Mouse (Mus musculus): ENCODE measurements around the gene Foxp4. TPM values are rescaled to one million over a fixed set of nuclear protein-coding genes. Genes with fewer than 3 reads are reported as not detected.

The Foxp4 gene
- total RNA-seq, 2 experiments from 2014 or later = 43.1 to 50.6 TPM

GRCm38 (mm10) chr17:47908079-47908478, 16.4 kb downstream of the Foxp4 start:
- intact Hi-C loops (cut with DNase I) = no loop called here
- DNase-seq (ENCODE audit: extremely low spot score in 1 of 2, low spot score in 2 of 2) = no peak
- no peak overlapping the region for H3K27ac ChIP-seq
- H3K4me3 ChIP-seq = no peak overlapping the region
- no peak for TF ChIP-seq CTCF (IDR thresholded peaks at IDR 0.05)

- Histone ChIP-seq H3K4me3 (no peak overlapping the region), H3K27ac (no peak overlapping the region)
- no peak for DNase-seq (ENCODE audit: extremely low spot score in 1 of 2, low spot score in 2 of 2)
- no peak for TF ChIP-seq CTCF (IDR thresholded peaks at IDR 0.05)
- intact Hi-C loops (cut with DNase I) = no loop called here
Measured at GRCm38 (mm10) chr17:47907366-47907920, 17.0 kb downstream of the Foxp4 start.

- no peak for DNase-seq (ENCODE audit: extremely low spot score in 1 of 2, low spot score in 2 of 2)
- Histone ChIP-seq H3K27ac (no peak overlapping the region), H3K4me3 (no peak overlapping the region)
- no peak for TF ChIP-seq CTCF (IDR thresholded peaks at IDR 0.05)
- intact Hi-C loops (cut with DNase I) = no loop called here
Measured at GRCm38 (mm10) chr17:47903846-47904680, 20.4 kb downstream of the Foxp4 start.

GRCm38 (mm10) chr17:47901782-47902181, 22.7 kb downstream of the Foxp4 start:
- Histone ChIP-seq H3K4me3 (no peak overlapping the region), H3K27ac (no peak overlapping the region)
- no peak for DNase-seq (ENCODE audit: extremely low spot score in 1 of 2, low spot score in 2 of 2)
- peak; percentile 50 for TF ChIP-seq CTCF (IDR thresholded peaks at IDR 0.05)
- intact Hi-C loops (cut with DNase I) = no loop called here

- Histone ChIP-seq H3K27ac (no peak overlapping the region), H3K4me3 (no peak overlapping the region)
- DNase-seq (ENCODE audit: extremely low spot score in 1 of 2, low spot score in 2 of 2) = no peak
- TF ChIP-seq CTCF (IDR thresholded peaks at IDR 0.05) = no peak
- intact Hi-C loops (cut with DNase I) = no loop called here
Measured at GRCm38 (mm10) chr17:47900716-47901115, 23.7 kb downstream of the Foxp4 start.

GRCm38 (mm10) chr17:47899156-47899555, 25.3 kb downstream of the Foxp4 start:
- no peak for TF ChIP-seq CTCF (IDR thresholded peaks at IDR 0.05)
- intact Hi-C loops (cut with DNase I) = no loop called here
- DNase-seq (ENCODE audit: extremely low spot score in 1 of 2, low spot score in 2 of 2) = no peak
- H3K4me3 ChIP-seq = no peak overlapping the region
- no peak overlapping the region for H3K27ac ChIP-seq

GRCm38 (mm10) chr17:47897956-47898752, 26.3 kb downstream of the Foxp4 start:
- Histone ChIP-seq H3K27ac (no peak overlapping the region), H3K4me3 (no peak overlapping the region)
- DNase-seq (ENCODE audit: extremely low spot score in 1 of 2, low spot score in 2 of 2) = no peak
- no peak for TF ChIP-seq CTCF (IDR thresholded peaks at IDR 0.05)
- intact Hi-C loops (cut with DNase I) = no loop called here

- H3K27ac ChIP-seq = no peak overlapping the region
- TF ChIP-seq CTCF (IDR thresholded peaks at IDR 0.05) = no peak
- intact Hi-C loops (cut with DNase I) = no loop called here
Measured at GRCm38 (mm10) chr17:47889727-47890126, 34.7 kb downstream of the Foxp4 start.

GRCm38 (mm10) chr17:47889267-47889666, 35.2 kb downstream of the Foxp4 start:
- TF ChIP-seq CTCF (IDR thresholded peaks at IDR 0.05) = no peak
- no peak overlapping the region for H3K27ac ChIP-seq
- no peak for DNase-seq (ENCODE audit: extremely low spot score in 1 of 2, low spot score in 2 of 2)
- intact Hi-C loops (cut with DNase I) = no loop called here
- H3K4me3 ChIP-seq = no peak overlapping the region

More at GRCm38 (mm10) chr17:47889727-47890126, 34.7 kb downstream of the Foxp4 start:
- H3K4me3 ChIP-seq = no peak overlapping the region
- DNase-seq (ENCODE audit: extremely low spot score in 1 of 2, low spot score in 2 of 2) = no peak

GRCm38 (mm10) chr17:47888641-47889040, 35.8 kb downstream of the Foxp4 start:
- Histone ChIP-seq H3K4me3 (no peak overlapping the region), H3K27ac (no peak overlapping the region)
- DNase-seq (ENCODE audit: extremely low spot score in 1 of 2, low spot score in 2 of 2) = no peak
- intact Hi-C loops (cut with DNase I) = no loop called here
- no peak for TF ChIP-seq CTCF (IDR thresholded peaks at IDR 0.05)

GRCm38 (mm10) chr17:47888155-47888455, 36.3 kb downstream of the Foxp4 start:
- DNase-seq (ENCODE audit: extremely low spot score in 1 of 2, low spot score in 2 of 2) = no peak
- intact Hi-C loops (cut with DNase I) = no loop called here
- H3K27ac ChIP-seq = no peak overlapping the region
- TF ChIP-seq CTCF (IDR thresholded peaks at IDR 0.05) = no peak
- no peak overlapping the region for H3K4me3 ChIP-seq
